Mouse (Mus musculus) adrenal gland, postnatal 25 days (tissue): ENCODE measurements at regions not wholly inside any gene's neighbourhood (a gene's known extent, or its start where the extent isn't known, plus 50 kb on each side); places are given as distances from the start of the nearest gene placed in this dataset.
A peak's percentile ranks its signal among the peaks of the same experiment; 100 is the strongest.

Experiments used
- DNase-seq: peaks from one replicate; pipeline ENCODE4 v3.0.0; 2021; ENCODE audit warnings: mixed read lengths

GRCm38 (mm10) chr2:133020173-133020837, 74.6 kb upstream of the Fermt1 start:
- peak; percentile 70 for DNase-seq

DNA sequence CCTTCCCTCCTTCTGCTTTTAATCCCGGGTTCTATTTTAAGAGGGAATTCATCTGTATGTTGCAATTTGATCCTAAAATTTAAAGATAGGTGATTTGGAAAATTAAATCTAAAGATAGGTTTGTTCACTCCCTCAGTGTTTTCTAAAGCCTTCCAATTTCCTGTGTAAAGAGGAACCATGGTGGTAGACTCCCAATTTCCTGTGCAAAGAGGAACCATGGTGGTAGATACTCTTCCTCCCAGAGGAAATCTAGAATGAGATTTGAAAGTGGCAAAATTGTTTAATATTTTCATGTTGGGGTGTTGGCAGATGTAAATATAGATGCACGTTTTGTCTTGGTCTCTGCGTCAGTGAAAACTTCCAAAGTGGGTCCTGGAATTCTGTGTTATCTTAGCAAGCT, 75.5 kb upstream of the Fermt1 start:
- no peak for DNase-seq

DNA sequence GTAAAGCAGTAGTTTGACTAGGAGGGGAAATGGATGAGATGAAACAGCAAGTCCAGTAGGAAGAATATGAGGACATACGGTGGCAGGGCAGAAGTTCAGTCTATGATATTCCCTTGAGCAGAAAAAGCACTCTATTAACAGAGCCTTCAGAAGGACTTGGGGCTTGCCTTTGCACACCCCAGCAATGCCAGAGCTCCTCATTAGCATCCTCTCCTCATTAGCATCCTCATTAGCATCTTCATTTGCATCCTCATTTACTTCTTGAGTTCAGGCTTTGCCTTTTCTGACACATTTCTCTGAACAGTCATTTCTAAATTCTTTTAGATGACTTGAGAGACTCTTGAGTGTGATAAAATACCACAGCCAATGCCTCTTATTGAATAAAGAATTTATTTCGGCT, 81.3 kb upstream of the Fermt1 start:
- no peak for DNase-seq

DNA sequence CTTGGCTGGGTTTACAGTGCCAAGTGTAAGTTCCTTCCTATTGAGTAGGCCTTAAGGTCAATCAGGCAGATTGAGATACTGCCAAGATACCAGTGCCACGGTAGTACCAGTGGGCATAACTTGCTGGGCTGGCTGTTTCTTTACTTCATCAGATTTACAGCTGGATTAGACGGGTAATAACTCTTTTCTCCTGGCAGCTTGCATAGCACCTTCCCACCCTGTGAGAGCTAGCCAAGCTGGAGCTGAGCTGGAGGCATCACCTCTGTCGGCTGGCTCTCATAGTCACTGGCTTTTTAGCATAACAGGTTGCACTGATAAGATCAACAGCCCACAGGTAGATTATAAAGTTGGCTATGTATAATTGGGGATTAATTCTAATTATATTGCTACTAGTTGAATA, 89.7 kb upstream of the Fermt1 start:
- no peak for DNase-seq

DNA sequence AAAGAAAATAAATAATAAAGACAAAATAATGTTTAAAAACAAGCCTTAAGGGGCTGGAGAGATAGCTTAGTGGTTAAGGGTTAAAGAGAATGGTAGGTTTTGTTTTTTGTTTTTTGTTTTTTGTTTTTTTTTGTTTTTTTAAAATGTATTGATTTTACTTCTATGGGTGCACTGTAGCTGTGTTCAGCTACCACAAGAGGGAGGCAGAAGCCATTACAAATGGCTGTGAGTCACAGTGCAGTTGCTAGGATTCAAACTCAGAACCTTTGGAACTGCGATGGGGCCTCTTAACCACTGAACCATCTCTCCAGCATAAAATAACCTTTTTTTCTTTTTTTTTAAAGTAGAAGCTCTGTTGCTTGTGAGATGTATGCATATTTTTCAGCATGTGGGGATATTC, 95.0 kb upstream of the Fermt1 start:
- no peak for DNase-seq

GRCm38 (mm10) chr2:133077698-133078356, 132.1 kb upstream of the Fermt1 start:
- DNase-seq: no peak

GRCm38 (mm10) chr2:133090976-133091375, 145.3 kb upstream of the Fermt1 start:
- DNase-seq: no peak

GRCm38 (mm10) chr2:133113642-133114041, 167.9 kb upstream of the Fermt1 start:
- DNase-seq: peak; percentile 63

DNA sequence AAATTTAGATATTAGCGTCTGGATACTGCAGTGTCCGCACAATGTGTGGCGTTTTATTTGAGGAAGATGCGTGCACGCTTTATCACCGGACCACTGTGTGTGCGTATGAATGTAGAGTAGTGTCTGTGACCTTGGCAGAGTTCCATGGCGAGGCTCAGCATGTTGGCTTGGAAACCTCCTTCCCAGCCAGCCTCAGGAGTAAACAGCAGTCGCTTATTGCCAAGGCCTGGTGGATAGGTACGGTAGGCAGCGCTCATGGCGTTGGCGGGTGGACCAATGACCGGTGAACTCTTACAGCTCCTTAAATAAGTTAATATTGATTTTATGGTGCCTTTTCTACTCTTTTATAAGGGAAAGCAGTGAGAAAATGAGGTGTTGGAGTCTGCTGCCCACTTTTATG, 172.9 kb upstream of the Fermt1 start:
- DNase-seq: peak; percentile 68

DNA sequence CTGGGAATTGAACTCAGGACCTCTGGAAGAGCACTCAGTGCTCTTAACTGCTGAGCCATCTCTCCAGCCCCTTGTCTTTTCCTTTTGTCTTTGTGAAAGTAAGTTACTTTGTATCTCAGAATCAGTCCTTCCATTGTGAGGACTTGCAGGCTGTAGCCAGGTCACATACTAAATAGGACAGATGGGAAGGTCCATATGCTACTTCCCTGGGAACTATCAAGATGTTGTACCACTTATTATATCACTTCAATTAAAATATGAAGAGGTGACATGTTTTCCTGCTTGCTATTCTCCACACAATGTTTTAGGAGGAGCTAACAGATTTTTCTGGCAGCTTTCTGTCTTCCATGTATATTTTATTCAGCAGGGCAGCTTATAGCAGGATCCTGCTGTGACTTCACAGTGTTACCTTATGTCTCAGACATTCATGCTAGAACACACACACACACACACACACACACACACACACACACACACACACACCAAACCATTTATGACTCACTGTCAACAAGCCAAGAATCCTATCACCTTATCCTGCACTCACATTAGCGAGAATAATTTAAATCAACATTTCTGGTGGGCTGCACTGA, 179.6 kb upstream of the Fermt1 start:
- DNase-seq: no peak

DNA sequence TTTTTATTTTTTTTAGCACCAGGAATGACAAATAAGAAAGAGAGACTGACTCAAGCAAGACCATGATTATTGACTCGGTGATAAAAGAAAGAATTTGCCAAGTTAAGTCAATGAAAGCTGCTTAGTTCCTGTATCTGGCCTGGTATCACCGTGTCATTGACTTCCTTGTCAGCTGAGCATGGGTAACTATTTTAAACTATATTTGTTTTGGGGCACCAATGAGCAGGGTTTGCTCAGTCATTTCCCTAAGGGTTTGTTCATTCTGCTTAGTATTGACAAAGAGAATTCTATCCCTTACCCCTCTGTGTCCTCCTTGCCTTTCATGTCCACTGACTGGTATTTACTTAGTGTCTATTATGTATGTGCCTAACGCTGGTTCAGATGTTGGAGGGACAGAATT, 189.2 kb upstream of the Fermt1 start:
- DNase-seq: no peak

DNA sequence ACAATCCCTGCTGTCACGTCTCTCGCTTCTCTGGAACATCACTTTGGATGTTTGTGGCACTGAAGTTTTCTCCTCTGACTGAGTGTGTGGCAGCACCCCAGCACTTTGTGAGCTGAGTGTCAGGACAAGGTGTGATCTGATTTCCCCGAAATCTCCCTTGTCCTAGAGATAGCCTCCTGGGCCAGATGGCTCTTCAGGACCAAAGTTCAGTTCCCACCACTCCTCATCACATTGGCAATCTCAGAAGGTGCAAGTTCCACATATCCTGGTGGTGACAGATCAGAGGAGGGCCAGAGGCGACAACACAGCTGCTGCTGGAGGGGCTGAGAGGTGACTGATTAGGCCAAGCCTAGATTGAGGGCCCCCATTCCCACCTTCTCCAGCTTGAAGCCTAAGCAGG, 193.2 kb upstream of the Fermt1 start:
- no peak for DNase-seq

DNA sequence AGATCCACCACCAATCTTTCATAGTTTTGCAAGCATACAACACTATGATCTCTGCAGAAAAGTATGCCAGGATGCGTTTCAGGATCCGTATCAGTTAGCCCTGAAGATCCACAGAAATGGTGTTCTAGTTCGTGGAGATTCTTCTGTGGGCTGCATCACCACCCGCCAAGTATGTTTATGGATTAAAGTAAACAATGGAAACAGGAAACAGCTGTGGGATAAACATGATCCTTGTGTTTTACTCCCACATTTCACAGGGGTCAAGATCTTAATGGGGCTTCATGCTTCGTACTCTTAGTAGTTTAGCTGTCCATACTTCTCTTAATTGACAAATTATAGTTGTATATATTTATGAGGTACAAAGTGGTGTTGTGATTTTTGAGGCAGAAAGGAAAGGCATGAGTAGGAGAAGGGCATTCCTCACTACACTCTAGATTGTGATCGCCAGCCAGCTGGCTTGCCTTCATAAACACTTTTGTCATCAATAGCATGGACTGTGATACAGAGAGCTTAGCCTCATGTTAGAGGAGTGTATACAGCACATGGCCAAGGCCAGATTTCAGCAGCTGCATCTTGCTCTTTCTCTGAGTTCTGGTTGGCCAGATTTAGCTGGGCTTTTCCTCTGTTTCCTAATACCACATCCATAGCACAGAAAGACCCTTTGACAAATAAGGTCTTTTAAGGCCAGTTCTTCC, 195.8 kb upstream of the Fermt1 start:
- DNase-seq: no peak

DNA sequence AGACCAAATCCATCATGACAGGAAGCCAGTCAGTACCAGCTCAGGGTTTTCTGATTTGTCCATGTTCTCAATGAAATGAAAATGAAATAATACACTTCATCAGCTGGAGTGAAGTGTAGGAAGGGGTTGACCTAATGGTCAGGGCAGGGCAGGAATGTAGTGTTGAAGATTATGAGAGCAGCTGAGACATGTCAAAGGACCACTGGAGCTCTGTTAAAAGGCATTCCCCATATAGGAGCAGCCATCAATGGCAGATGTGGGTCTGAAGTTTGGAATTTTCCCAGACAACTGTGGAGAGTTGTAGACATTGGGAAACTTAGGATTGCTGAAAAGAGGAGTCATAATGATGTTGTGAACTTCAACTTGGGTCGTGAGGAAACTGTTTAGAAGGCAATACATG, 206.8 kb upstream of the Fermt1 start:
- DNase-seq: no peak

- no peak for DNase-seq
These were observed 210.8 kb upstream of the Fermt1 start for GRCm38 (mm10) chr2:133156537-133156936.

GRCm38 (mm10) chr2:133158206-133158605, 212.5 kb upstream of the Fermt1 start:
- no peak for DNase-seq

DNA sequence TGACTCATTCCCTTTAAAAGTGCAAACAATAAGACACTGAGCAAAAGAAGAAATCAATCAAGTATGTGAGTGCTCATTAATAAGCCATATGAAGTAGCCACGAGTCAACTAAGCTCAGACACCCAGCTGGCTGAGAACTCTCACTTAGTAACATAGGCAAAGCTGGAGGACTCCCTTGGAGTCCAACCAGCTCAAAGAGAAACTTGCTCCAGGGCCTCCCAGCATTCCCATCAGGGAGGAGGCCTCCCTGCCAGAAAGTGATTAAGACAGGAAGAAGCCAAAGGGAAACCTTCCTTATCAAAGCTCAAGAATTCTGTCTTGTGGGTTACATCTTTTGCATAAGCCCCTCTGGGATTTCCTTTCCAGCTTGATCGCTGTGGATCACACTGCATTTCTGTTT, 213.7 kb upstream of the Fermt1 start:
- DNase-seq: no peak

- no peak for DNase-seq
These were observed 230.7 kb upstream of the Fermt1 start for GRCm38 (mm10) chr2:133176411-133176810.

DNA sequence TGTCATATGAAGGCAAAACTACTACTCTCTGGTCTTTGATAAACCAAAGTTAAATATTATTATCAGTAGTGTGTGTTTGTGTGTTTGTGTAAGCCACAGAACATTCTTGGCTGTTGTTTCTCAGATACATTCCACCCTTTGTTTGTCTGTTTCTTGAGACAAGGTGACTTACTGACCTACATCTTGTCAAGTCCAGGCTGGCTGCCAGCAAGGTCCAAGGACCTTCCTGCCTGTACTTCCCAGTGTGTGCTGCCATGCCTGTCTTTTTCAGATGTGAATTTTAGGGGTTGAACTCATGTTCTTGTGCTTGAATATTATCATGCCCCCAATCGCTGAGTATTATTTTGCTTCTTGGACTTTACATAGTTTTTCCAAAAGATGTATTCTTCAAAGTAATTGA, 235.5 kb upstream of the Fermt1 start:
- DNase-seq: no peak

DNA sequence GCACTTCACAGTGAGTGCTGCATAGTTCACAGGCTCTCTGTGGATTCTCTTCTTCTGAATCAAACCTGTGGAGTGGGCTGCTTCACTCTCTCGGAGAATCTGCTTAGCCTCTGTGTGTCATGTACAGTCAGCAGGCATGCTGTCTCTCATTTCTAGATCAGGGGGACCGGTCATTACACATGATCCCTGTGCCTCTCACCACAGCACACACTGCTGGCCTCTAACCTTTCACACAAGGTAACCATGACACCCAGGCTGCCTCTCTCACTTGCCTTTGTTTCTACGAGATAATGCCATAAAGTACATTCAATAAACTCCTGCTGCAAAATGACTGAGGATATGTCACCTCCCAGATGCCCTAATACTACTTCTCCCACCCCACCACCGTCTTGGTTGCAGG, 237.2 kb upstream of the Fermt1 start:
- no peak for DNase-seq

DNA sequence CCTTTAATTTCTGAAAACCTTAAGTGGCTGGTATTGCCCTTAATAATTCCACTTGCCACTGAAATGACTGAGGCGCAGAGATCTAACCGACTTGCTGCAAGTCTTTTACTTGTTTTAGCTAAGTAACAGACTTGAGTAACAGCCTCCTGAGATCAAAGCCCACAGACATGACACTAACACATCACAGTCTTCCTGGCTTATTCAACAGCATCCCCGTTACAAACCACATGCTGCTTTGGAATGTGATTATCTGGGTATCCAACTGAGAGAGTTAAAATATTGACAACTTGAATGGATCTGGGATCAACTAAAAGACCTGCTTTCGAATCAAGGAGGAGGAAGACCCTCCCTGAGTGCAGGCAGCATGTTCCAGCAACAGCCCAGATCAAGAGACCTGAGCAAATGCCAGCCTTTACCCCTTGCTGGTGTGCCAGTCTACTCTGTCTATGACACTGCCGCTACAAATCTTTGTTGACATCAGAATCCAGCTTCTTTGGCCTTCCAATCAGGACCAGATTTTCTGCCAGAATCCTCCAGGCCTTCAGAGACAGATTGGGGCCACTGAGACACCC, 258.7 kb upstream of the Fermt1 start:
- DNase-seq: no peak

DNA sequence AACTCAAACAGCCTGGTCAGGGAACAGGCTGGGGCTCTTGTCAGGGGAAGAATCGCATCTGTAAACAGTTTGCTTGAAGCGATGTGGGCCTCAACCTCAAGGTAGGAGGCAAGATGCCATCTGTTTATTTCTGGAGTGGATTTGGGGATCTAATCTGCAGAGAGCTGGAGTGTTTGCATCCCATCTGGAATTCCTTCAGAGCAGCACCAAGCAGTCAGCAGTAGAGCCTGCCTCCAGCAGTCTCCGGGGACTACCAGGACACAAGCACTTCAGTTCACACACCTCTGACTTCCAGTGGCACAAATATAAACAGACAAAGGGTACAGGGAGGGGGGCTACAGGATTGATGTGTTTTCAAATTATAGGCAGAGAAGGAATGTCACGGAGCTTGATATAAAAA, 262.8 kb upstream of the Fermt1 start:
- DNase-seq: no peak
